In the genomic region with DNA sequence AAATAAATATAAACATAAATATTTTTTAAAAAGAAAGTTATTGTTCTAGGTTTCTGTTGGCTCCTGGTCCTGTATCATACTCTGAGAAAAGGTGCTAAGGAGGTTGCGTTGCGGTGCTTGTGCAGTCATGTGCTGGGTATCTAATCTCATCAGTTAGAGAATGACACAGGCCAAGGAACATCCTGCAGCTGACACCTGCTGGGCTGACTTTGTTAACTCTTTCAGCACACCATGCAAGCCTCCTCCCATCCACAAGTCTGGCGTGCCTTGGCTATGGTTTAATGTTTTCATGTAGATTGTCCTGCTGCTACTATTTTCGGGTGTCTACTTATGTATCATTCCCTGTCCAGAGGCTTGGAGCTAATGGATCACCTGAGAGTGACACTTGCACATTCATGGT, we compare ENCODE assay signal across 17 mouse cellular contexts.
"Had no signal": no experiment of that assay in that cellular context is flagged by ENCODE, and none has a peak within 500 bp of the region (broad histone marks: within the 10 kb centered on the region; RNA-seq: fewer than 3 reads in every experiment).

No protein-coding gene starts in this region.

- ATAC-seq: intestine, postnatal 0 days; liver, postnatal 0 days had no signal

- H3K27ac ChIP-seq: limb, embryonic 15.5 days; liver, embryonic 13.5 days; lung, embryonic 15.5 days; macrophage; midbrain, embryonic 10.5 days; neural tube, embryonic 15.5 days had no signal

- DNase-seq: kidney, adult 8-10 months; kidney, postnatal 25 days; layer of hippocampus, adult 9-11 months; layer of hippocampus, postnatal 36 days; liver, embryonic 13.5 days; liver, postnatal 0 days; lung, postnatal 14 days; midbrain, embryonic 14.5 days; right cerebral cortex, adult 18-20 months; right cerebral cortex, postnatal 25 days had no signal

- H3K4me3 ChIP-seq: limb, embryonic 15.5 days; liver, embryonic 13.5 days; lung, embryonic 15.5 days; midbrain, embryonic 10.5 days; myocyte; neural tube, embryonic 15.5 days had no signal
